8 mouse cellular contexts compared by ENCODE assay signal in genomic region chr11:102229331-102229953, GRCm38 (mm10). TPM values are rescaled to one million over a fixed set of nuclear protein-coding genes. Genes with fewer than 3 reads are reported as not detected.
DNase-seq lines count a peak whose midpoint lies in the region; ATAC-seq and TF ChIP-seq lines count a peak whose summit lies in the region.

No protein-coding gene starts in this region.

- H3K4me3 ChIP-seq in heart, adult 2 months, result peak overlapping the region; percentile 89
- H3K4me3 ChIP-seq in hindbrain, embryonic 12.5 days, result peak overlapping the region; percentile 94
- peak overlapping the region; percentile 84 for H3K4me3 ChIP-seq in liver, postnatal 0 days (ENCODE audit: low read depth, low read length)

- peak; percentile 22 for TF ChIP-seq CTCF in heart, adult 2 months (IDR thresholded peaks at IDR 0.05)
- no peak for TF ChIP-seq CTCF in liver, postnatal 0 days (IDR thresholded peaks at IDR 0.05; ENCODE audit: low read depth)

- H3K4me2 ChIP-seq in hindbrain, embryonic 12.5 days (replicated peaks), result peak overlapping the region; percentile 88
- peak overlapping the region; percentile 98 for H3K4me2 ChIP-seq in liver, postnatal 0 days (ENCODE audit: low read depth, low read length)

- peak overlapping the region; percentile 91 for H3K9ac ChIP-seq in heart, adult 2 months (ENCODE audit: low read depth, low read length)
- peak overlapping the region; percentile 94 for H3K9ac ChIP-seq in hindbrain, embryonic 12.5 days
- peak overlapping the region; percentile 72 for H3K9ac ChIP-seq in liver, postnatal 0 days (replicated peaks)

- H3K27ac ChIP-seq in heart, adult 2 months, result peak overlapping the region; percentile 96
- H3K27ac ChIP-seq in hindbrain, embryonic 12.5 days, result peak overlapping the region; percentile 96
- peak overlapping the region; percentile 73 for H3K27ac ChIP-seq in liver, postnatal 0 days (ENCODE audit: low read depth)

- WGBS in heart, adult 2 months, result 1% methylated on average over 45 of the region's 47 CpGs
- 0% methylated on average over 41 of the region's 47 CpGs for WGBS in hindbrain, embryonic 12.5 days
- WGBS in liver, postnatal 0 days (ENCODE audit: insufficient replicate concordance), result 1% methylated on average over 39 of the region's 47 CpGs

- H3K36me3 ChIP-seq in heart, adult 2 months (ENCODE audit: control insufficient read depth, insufficient read depth, low read length), result no peaks in the 10 kb centered on the region
- H3K36me3 ChIP-seq in hindbrain, embryonic 12.5 days, result no peaks in the 10 kb centered on the region
- H3K36me3 ChIP-seq in liver, postnatal 0 days (replicated peaks; ENCODE audit: insufficient read depth, low read length), result no peaks in the 10 kb centered on the region

- TF ChIP-seq POLR2A in heart, adult 2 months (IDR thresholded peaks at IDR 0.05; ENCODE audit: insufficient read depth, low read depth, low read length), result no peak

- peak in 1 of 2 experiments; percentile 64 for DNase-seq in heart, adult 2 months
- DNase-seq in heart, postnatal 36 days, result no peak
- peak; percentile 46 for DNase-seq in CD4-positive helper T cell, adult 2 months (ENCODE audit: low read depth, low spot score)
- DNase-seq in cerebellum, adult 9-10 months, result peak; percentile 66
- peak; percentile 38 for DNase-seq in liver, postnatal 0 days
- peak; percentile 30 to 33 for DNase-seq in thymus, postnatal 10 days (ENCODE audit: low spot score in 2 of 2)
- no peak for DNase-seq in ovary, postnatal 10 days (ENCODE audit: low spot score)

- TF ChIP-seq EP300 in heart, adult 2 months (IDR thresholded peaks at IDR 0.05; ENCODE audit: insufficient read depth, low read depth, low read length), result no peak
- no peak for TF ChIP-seq EP300 in liver, postnatal 0 days (IDR thresholded peaks at IDR 0.05; ENCODE audit: low read depth)

- no peaks in the 10 kb centered on the region for H3K27me3 ChIP-seq in heart, adult 2 months (ENCODE audit: control insufficient read depth, insufficient read depth, low read length)
- no peaks in the 10 kb centered on the region for H3K27me3 ChIP-seq in hindbrain, embryonic 12.5 days
- H3K27me3 ChIP-seq in liver, postnatal 0 days (ENCODE audit: insufficient read depth, low read length), result peaks cover 3% of the 10 kb centered on the region; the same call in 1 of the 2 replicates

- peak; percentile 26 for ATAC-seq in hindbrain, embryonic 12.5 days (ENCODE audit: low FRiP score)
- ATAC-seq in liver, postnatal 0 days, result peak; percentile 58

- no peaks in the 10 kb centered on the region for H3K9me3 ChIP-seq in hindbrain, embryonic 12.5 days (replicated peaks)
- H3K9me3 ChIP-seq in liver, postnatal 0 days (ENCODE audit: low read length), result no peaks in the 10 kb centered on the region

- peaks cover 2% of the 10 kb centered on the region; the same call in 1 of the 2 replicates for H3K79me2 ChIP-seq in heart, adult 2 months (replicated peaks; ENCODE audit: control insufficient read depth, insufficient read depth, low read length)

- H3K4me1 ChIP-seq in heart, adult 2 months (ENCODE audit: control insufficient read depth, insufficient read depth, low read length), result peaks cover 25% of the 10 kb centered on the region
- H3K4me1 ChIP-seq in hindbrain, embryonic 12.5 days, result peaks cover 52% of the 10 kb centered on the region
- peaks cover 25% of the 10 kb centered on the region for H3K4me1 ChIP-seq in liver, postnatal 0 days (ENCODE audit: insufficient read depth)

- intact Hi-C loops in heart, adult 2 months (cut with DNase I), result loop anchor here (2.0 kb wide), 1 partner anchor 45 kb away; the partner anchor contains the start of gene Lsm12
- intact Hi-C loops in heart, postnatal 36 days (cut with DNase I), result no loop called here

RNA-seq across cellular contexts. Expression of gene Hdac5, which starts 0.5 kb away (rescaled TPM):
- total RNA-seq in heart, adult 2 months (2021), result 100 to 1,000 TPM; 113 to 137 TPM
- 92.6 and 98.5 TPM in 2 replicates for polyA plus RNA-seq in heart, adult 2 months (2012; rRNA removed)
- total RNA-seq in heart, postnatal 36 days (2021), result 100 to 1,000 TPM; 141 to 143 TPM
- 97.2 and 103 TPM in 2 replicates for polyA plus RNA-seq in hindbrain, embryonic 12.5 days (2016; fragmentation: Nextera tagmentation; extraction: Ambion mirVana)
- polyA plus RNA-seq in liver, postnatal 0 days (2015; fragmentation: Nextera tagmentation; extraction: Ambion mirVana), result 17.7 and 17.8 TPM in 2 replicates

RNA-seq across cellular contexts. Expression of gene BC030867, which starts 19.2 kb away (rescaled TPM):
- under 1 TPM; 0.26 to 0.32 TPM for total RNA-seq in heart, adult 2 months (2021)
- 0.45 and 0.56 TPM in 2 replicates for polyA plus RNA-seq in heart, adult 2 months (2012; rRNA removed)
- total RNA-seq in heart, postnatal 36 days (2021), result under 1 TPM; 0.14 to 0.25 TPM
- polyA plus RNA-seq in hindbrain, embryonic 12.5 days (2016; fragmentation: Nextera tagmentation; extraction: Ambion mirVana), result 9.4 and 12.5 TPM in 2 replicates
- polyA plus RNA-seq in liver, postnatal 0 days (2015; fragmentation: Nextera tagmentation; extraction: Ambion mirVana), result 4.7 and 4.9 TPM in 2 replicates

RNA-seq across cellular contexts. Expression of gene Asb16, which starts 39.1 kb away (rescaled TPM):
- total RNA-seq in heart, adult 2 months (2021), result 1 to 10 TPM in 1 of 2 experiments, under 1 TPM in 1; 0.89 to 1.1 TPM
- 0.70 and 0.74 TPM in 2 replicates for polyA plus RNA-seq in heart, adult 2 months (2012; rRNA removed)
- 1 to 10 TPM in 1 of 2 experiments, under 1 TPM in 1; 0.73 to 1.1 TPM for total RNA-seq in heart, postnatal 36 days (2021)
- polyA plus RNA-seq in hindbrain, embryonic 12.5 days (2016; fragmentation: Nextera tagmentation; extraction: Ambion mirVana), result not detected in 2 replicates
- not detected in 2 replicates for polyA plus RNA-seq in liver, postnatal 0 days (2015; fragmentation: Nextera tagmentation; extraction: Ambion mirVana)

RNA-seq across cellular contexts. Expression of gene G6pc3, which starts 40.0 kb away (rescaled TPM):
- total RNA-seq in heart, adult 2 months (2021), result 10 to 100 TPM; 44.8 to 50.6 TPM
- 89.9 and 95.3 TPM in 2 replicates for polyA plus RNA-seq in heart, adult 2 months (2012; rRNA removed)
- total RNA-seq in heart, postnatal 36 days (2021), result 10 to 100 TPM; 45.1 to 47.3 TPM
- 26.8 and 27.0 TPM in 2 replicates for polyA plus RNA-seq in hindbrain, embryonic 12.5 days (2016; fragmentation: Nextera tagmentation; extraction: Ambion mirVana)
- polyA plus RNA-seq in liver, postnatal 0 days (2015; fragmentation: Nextera tagmentation; extraction: Ambion mirVana), result 6.7 and 6.8 TPM in 2 replicates

RNA-seq across cellular contexts. Expression of gene Lsm12, which starts 44.3 kb away (rescaled TPM):
- 10 to 100 TPM; 49.4 to 50.2 TPM for total RNA-seq in heart, adult 2 months (2021)
- polyA plus RNA-seq in heart, adult 2 months (2012; rRNA removed), result 32.5 and 42.4 TPM in 2 replicates
- total RNA-seq in heart, postnatal 36 days (2021), result 10 to 100 TPM; 44.7 to 52.6 TPM
- polyA plus RNA-seq in hindbrain, embryonic 12.5 days (2016; fragmentation: Nextera tagmentation; extraction: Ambion mirVana), result 114 TPM in 2 replicates
- polyA plus RNA-seq in liver, postnatal 0 days (2015; fragmentation: Nextera tagmentation; extraction: Ambion mirVana), result 52.2 and 55.0 TPM in 2 replicates

Comparison
In these comparisons a context has a peak if more than half of its experiments do, and no peak if none do; other contexts are left out.
1. DNase-seq: peak in CD4-positive helper T cell, adult 2 months (single experiment), cerebellum, adult 9-10 months (single experiment), liver, postnatal 0 days (single experiment) and thymus, postnatal 10 days (2 of 2); none in heart, postnatal 36 days (0 of 2) and ovary, postnatal 10 days (single experiment).
2. Peak in every context shown above with its lines, with median percentiles within 50 percentile points of each other: H3K27ac ChIP-seq, H3K4me3 ChIP-seq and H3K9ac ChIP-seq.